Mouse (Mus musculus) embryo, embryonic 9.5 days (tissue): ENCODE results near the gene Aldh3b2.

Experiments
- DNase-seq: peaks from one replicate; pipeline ENCODE4 v3.0.0-alpha.2; 2017; ENCODE audit errors: extremely low spot score

Gene Aldh3b2

DNA sequence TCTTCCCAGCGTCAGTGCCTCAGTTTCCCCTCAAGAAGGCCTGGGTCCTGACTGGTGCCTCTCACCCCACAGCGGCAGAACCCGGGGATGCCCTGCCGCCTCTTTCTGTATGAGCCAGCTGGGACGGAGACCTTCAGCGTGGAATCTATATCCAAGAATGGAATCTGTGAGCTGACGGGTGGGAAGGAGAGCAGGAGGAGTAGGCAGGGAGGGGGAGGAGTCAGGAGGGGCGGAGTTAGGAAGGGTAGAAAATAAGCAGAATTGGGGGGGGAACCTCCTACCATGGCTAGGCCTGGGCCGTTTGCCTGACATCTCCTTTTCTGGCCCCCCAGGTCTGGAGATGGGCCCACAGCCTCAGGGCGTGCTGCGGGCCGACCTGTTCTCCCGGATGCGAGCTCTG is 15.9 kb downstream of the Aldh3b2 start:
- DNase-seq = no peak

DNA sequence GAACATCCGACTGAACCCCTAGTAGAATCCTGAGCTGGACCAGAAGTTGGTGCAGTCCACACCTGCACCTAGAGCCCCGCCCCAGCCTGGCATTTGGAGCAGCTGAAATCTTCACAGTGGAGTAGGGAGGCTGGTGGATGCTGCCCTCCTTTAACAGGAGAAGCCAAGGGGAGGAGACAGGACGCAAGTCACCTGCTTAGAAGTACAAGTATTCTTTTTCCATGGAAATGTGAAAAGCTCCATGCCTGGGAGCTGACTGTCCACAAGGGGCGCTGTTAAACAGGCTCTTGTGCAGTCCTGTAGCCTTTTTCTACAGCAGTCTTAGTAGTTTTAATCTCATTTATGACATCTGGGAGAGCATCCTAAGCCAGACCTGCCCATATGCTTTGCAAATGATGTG is 16.6 kb downstream of the Aldh3b2 start:
- DNase-seq = no peak

DNA sequence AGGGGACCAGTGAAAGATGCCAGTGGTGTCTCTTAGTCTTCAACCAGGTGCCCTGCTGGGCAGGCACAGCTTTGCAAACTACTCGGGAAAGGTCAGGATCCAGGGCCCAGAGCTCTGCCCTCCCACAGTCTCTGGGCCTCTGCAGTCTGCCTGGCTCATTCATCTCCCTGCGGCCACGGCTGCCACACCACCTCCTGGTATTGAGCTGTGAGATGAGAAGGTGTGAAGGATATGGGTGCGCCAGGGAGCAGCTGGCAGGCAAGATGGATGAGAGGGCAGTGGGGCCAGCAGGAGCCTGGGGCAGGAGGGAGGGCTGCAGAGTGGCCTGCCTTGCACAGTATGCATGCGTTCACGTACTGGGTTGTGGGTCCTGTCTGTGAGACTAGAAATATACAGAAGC is 18.7 kb downstream of the Aldh3b2 start:
- peak; percentile 33 for DNase-seq

DNA sequence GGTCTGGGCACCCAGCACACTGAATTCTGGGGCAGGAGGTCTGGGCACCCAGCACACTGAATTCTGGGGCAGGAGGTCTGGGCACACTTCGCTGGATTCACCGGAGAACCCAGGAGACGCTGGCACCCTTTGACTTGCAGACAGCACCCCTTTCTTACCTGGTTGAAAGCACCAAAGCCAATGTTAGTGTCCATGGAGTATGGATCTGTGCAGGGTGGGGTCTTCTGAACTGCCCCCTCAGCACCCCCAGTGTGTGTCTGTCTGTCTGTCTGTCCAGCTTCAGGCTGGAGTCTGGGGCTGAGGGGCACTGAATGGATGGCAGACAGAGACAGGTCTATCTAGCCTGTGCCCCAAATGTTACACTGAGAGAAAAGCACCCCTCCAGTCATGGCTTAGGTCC is 19.4 kb downstream of the Aldh3b2 start:
- DNase-seq = no peak

DNA sequence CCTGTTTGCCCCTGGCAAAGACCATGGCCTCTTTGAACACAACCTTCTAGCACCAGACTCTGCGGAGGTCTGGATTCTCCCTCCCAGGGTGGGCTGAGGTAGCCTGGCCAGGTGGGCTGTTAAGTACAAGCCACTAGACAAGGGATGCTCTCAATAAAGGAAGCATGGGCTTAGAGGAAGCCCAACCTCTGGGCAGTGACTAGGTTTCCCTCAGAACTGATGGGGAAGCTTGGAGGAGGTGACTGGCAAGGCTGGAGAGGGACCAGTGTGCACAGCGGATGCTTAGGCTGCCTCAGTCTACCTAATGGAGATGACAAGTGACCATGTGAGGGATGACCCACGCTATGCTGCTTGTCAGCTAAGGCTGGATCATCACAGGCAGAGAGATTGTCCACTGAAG is 19.8 kb downstream of the Aldh3b2 start:
- DNase-seq = no peak

DNA sequence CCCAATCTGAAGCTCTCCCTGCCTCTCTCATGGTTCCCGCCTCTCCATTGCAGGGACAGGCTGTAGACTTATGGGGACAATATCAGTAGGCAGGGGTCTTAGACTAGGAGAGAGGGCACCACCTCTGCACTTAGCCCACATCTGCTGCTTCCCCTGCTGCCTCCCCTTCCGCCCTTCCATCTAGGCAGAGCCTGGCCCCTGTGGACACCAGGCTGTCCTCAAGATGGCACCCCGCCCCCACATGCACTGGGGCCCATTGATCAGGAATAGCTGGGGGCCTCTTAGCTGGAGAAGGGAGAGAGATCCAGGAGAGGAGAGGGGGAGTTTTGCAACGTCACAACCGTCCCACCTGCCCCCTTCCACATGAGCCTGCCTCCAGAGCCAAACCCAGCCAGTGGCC is 20.3 kb downstream of the Aldh3b2 start, which contains the start of gene Tbx10:
TSS of gene Tbx10 (plus strand) at position 337 of the 400 bp plus-strand sequence.
- no peak for DNase-seq

DNA sequence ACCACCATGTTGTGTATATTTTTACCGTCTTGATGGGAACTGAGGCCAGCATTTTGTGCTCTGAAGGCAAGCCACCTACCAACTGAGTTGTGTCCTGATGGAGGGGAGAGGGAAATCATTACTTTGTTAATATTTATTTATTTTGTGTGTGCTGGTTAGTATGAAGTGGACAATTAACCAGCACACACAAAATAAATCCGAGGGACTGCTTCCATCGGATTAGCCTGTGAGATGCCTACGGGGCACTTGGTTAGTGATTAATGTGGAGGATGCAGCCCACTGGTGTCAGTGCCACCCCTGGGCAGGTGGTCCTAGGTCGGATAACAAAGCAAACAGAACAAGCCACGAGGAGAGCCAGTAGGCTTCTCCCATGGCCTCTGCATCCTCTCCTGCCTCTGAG is 22.8 kb downstream of the Aldh3b2 start:
- no peak for DNase-seq

DNA sequence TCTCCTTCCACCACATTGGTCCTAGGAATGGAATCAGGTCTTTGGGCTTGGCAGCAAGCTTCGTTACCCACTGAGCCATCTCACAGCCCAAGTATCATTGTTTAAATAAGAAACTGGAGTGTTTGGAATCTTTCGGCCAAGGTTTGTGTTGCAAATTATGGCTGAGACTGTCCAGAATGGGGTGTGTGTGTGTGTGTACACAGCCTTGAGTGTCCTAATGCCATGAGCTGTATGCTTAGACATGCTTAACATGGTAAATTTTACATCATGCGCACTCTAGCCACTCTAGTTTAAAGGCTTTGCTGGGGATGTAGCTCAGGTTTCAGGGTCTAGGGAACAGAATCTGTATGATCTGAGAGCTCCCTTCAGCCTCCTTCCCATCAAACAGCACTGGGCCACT is 23.4 kb downstream of the Aldh3b2 start:
- no peak for DNase-seq

DNA sequence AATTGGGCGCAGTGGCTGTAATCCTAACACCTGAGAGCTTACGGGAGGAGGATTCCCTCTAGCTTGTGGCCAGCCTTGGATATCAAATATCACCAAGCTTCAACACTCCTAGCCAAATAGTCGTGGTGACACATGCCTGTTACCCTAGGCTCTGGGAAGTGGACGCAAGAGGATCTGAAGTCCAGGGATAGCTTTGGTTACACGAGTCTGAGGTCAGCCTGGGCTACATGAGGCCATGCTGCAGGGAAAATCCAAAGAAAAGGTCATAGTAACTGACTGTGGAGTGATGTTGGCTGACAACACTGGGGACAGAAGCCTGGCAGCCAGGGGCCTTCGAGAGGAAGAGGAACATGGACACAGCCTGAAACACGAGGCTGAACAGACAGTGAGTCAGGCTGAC is 24.0 kb downstream of the Aldh3b2 start:
- no peak for DNase-seq

DNA sequence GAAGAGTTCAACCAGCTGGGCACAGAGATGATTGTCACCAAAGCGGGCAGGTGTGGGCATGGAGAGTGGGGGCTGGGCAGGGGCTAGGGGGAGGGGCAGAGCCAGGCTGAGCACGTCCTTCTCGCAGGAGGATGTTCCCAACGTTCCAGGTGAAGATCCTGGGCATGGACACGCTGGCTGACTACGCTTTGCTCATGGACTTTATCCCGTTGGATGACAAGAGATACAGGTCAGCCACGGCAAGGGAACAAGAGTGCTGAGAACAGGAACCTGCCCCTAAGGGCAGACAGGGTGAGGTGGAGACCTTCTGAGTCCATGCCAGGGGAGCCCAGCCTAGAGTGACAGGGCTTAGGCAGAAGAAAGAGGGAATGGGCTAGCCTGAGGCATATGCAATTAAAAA is 24.6 kb downstream of the Aldh3b2 start:
- DNase-seq = no peak

DNA sequence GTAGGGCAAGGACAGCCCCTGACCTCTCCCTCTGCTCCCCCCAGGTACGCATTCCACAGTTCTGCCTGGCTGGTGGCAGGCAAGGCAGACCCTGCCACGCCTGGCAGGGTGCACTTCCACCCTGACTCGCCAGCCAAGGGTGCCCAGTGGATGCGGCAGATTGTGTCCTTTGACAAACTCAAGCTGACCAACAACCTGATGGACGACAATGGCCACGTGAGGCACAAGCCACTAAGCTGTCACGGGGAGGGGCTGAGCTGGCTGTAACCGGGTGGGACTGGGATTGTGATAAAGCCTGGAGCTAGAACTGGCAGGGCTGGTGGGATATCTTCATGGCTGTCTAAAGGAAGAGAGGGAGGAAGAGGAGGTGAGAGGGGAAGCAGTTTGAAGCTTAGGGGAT is 25.1 kb downstream of the Aldh3b2 start:
- no peak for DNase-seq

DNA sequence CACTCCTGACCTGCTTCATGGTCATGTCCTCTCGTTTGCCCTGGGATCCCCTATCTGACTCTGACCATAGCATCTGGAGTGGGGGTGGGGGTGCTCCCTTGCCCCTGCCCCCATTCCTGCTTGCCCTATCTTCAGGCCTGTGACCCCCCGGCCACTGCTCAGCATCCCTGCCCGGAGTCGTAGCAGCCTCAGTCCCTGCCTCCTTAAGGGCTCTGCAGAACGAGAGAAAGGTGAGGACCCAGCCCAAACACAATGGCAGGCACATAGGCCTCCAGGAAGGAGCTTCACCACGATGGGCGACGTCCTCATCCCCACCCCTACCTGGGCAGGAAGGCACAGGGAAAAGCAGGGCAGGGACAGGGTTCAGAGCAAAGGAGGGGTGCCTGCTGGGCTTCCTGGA is 26.2 kb downstream of the Aldh3b2 start:
- no peak for DNase-seq

DNA sequence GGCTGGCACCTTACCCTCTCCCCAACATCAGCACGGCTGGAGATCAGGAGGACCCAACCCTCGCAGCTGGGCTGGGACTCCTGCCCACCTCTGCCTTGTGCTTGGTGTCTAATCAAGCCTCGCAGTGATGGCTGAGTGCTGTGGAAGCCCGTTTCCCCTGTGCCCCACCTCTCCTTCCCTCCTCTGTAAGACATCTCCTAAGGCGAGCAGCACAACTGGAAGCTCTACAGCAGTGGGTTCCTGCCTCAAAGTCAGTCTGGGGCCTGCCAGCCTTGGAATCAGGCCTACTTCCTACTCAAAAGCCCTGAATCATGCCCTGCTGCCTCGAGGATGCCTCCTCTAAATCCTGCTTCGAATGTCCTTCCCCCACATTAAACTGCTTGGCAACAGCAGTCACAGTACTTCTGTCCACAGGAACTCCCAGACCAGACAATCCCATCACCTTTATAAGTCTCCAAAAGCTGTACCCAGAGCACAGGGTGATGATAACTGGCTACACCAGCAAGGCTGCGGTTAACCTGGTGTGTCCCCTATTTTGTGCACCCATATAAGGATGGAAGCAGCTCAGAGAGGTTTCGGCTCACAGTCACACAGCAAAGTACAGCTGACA is 27.1 kb downstream of the Aldh3b2 start:
- DNase-seq = no peak

DNA sequence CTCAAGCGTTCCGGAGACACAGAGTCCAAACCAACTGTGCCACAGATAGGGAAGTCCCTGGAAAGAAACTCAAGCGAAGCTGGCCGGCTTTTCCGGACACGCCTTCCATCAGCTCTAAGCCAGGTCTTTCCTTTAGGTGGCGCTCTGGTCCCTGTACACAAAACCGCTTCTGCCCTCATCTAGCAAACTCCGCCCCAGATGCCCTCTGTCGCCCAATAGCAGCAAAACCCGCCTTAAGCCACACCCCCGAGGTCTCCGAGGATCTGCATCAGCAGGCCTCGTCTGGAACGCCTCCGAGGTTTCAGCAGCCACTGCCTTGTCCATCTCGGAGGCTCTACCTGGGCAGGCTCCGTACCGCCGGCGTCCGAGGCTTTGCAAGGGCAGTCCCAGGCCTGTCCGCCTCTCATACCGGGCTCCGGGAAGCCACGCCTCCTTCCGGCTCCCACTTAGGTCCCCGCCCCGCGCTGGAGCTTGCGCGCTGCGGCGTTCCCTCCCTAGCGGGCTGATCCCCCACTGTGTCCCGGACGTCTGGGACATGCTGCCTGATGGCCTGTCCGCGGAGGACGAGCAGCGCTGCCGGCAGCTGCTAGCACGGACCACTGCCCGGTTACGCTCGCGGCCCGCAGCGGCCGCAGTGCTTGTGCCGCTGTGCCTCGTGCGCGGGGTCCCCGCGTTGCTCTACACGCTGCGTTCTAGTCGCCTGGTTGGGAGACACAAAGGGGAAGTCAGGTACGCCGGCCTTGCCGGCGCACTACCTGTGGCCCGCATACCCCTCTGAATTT is 28.2 kb downstream of the Aldh3b2 start, which contains the start of the genes Nudt8 and Gm49405:
TSS of gene Nudt8 (plus strand) at position 462 of the 782 bp plus-strand sequence.
TSS of gene Gm49405 (plus strand) at position 508 of the 782 bp plus-strand sequence.
- DNase-seq = peak; percentile 99

DNA sequence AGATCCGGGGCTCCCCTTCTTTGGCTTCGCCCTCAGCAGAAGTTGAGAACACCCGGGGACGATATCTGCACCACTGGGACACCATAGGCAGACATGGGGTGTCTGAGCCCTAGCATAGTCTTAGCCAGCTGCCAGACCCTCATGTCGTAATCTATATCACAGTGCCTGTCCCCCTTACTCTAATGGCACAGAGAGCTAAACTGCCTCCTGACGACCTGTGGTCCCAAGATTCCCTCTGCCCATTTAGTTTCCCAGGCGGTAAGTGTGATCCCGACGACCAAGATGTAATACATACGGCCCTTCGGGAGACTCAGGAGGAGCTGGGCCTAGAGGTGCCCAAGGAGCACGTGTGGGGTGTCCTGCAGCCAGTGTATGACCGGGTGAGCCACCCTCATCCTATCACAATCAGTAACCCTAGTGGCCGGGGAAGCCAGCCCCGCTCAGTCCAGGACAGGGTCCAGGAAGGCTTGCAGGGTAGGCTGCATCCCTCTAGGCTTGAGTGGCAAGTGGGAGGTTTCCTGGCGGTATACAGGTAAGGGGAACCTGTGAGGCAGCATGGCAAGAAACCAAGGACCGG is 28.9 kb downstream of the Aldh3b2 start:
- DNase-seq = peak; percentile 28

DNA sequence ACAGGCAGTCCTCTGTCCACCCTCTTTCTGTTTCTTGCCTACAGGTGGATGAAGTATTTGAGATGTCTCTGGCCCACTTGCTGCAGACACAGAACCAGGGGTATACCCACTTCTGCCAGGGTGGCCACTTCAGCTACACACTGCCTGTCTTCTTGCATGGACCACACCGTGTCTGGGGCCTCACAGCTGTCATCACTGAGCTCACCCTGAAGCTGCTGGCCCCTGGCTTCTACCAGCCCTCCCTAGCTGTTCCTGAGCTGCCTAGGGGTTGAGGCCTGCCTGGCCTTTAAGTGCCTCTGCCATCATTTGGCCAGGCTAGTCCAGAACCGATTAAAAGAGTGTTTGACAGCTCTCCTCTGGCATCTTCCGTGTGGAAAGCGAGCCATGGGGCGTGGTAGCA is 29.6 kb downstream of the Aldh3b2 start:
- DNase-seq = no peak

DNA sequence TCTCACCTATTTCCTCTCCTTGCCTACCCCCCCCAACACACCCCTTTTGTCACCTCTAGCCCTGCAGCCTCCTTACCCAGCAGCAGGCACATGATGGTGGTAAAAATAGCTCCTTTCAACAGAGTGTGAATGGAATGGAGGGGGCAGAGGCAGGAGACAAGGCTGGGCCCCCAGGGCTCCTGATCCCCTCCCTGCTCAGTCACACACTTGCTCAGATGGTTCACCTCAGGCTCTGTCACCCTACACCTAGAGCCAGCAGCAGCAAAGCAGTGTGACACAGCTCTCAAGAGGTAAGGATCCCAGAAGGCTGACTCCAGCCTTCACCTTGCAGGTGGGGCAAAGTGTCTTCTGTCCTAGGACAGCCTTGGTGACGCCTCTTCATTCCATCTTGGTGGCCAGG is 31.0 kb downstream of the Aldh3b2 start, which contains the start of gene Doc2g:
TSS of gene Doc2g (plus strand) at position 202 of the 400 bp plus-strand sequence.
- no peak for DNase-seq

DNA sequence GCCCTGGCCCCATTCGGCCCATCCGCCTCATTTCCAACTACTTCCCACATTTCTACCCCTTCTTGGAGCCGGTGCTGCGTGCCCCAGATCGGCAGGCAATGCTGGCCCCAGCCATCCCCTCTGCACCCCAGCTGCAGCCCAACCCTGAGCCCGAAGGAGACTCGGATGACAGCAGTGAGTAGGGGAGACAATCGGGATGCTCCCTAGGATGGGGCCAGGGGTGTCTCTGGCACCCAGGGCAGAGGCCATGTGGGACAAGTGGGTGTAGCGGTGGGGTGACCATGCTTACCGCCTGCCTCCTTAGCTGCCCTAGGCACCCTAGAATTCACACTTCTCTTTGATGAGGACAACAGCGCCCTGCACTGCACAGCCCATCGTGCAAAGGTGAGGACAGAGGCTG is 31.5 kb downstream of the Aldh3b2 start:
- no peak for DNase-seq

DNA sequence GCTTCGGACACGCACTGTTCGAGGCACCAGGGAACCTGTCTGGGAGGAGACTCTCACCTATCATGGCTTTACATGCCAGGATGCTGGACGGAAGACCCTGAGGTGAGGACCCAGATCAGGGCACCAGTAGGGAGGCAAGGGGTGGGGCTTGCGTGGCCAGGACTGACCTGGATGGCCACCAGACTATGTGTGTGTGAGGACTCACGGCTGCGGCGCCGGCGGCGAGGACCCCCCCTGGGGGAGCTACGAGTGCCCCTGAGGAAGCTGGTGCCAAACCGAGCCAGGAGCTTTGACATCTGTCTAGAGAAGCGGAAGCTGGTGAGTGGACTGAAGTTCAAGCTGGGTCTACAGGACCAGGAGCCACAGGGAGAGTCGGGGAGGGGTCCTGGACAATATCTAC is 32.2 kb downstream of the Aldh3b2 start:
- no peak for DNase-seq

DNA sequence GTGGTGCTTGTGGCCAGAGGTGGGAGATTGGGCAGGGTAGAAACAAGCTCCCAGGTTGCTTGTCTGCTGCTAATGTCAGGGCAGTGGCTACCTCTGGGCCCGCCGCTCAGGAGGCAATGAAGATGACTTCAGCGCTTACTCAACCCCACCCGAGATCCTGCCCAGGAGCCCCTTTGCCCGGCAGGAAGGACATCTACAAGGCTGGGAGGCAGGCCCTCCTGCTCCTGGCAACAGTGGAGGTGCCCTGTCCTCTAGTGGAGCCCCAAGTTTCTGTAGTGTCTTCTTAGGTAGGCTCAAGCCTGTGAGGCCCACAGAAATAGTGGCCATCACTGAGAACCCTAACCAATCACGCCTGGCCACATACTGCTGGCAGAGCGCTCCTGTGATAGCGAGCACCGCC is 33.0 kb downstream of the Aldh3b2 start:
- no peak for DNase-seq

DNA sequence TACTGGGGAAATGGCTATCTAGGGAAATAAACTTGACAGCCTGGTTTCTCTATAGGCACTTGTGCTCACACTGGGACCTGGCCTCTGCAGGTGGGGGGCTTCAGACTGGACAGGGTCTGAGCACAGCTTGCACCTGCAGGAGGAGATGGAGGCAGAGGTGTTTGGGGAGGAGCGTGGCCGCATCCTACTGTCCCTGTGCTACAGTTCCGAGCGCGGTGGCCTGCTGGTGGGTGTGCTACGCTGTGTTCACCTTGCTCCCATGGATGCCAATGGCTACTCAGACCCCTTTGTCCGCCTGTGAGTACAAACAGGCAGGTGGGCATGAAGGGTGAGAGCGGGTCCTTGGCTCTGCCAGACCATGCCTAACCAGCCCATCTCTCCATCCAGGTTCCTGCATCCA is 33.8 kb downstream of the Aldh3b2 start:
- DNase-seq = no peak

DNA sequence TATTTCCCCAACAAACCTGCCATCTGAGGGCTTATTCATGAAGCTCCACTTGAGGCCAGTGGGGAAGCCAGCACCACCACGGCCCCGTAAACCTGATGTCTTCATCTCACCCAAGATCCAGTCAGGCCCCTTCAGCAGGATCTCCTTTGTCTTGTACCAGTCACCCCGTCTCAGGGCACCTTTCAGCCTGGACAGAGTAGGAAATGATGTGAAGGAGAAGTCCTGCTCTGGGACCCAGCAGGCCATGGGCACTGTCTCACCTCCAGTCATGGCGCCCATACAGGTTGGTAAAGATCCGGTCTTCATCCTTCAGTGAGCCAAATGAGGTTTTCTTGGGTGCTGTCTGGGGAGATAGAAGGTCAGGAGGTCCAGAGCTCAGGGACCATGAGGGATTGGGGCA is 39.0 kb downstream of the Aldh3b2 start:
- no peak for DNase-seq

DNA sequence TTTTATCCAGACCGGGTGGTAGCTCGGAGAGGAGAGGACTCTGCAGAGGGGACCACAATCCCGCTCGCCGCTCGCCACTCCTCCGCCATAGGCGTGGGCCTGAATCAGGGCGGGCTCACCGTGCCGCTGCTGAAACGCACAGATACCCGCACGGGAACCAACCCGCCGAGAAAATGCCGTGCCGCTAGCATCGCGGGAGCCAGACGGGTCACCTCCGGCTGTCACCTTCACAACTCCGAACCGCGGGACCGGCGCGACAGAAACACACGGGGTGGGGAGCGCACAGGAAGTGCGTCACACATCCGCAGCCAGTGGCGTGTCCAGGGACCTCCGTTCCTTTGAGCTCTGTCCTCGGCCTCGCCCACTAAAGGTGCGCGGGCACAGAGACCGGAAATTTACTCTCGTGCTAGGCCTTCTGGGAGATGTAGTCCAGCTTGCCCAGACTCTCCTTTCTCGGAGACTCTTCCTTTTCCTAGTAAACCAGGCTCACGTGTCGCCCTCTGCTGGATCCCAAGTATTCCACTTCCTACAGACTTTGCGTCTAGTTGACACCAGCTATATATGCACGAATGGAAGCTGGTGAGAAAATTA is 40.4 kb downstream of the Aldh3b2 start, which contains the start of gene Ndufv1:
TSS of gene Ndufv1 (minus strand) at position 375 of the 591 bp plus-strand sequence.
- DNase-seq = peak; percentile 95
